Mouse (Mus musculus) midbrain, embryonic 10.5 days (tissue): Measurements from ENCODE around the gene Gm8271. TPM values are rescaled to one million over a fixed set of nuclear protein-coding genes. Genes with fewer than 3 reads are reported as not detected.
"Not testable (repeated sequence)": the region's sequence is repeated elsewhere in the genome, so short reads cannot be mapped to it uniquely, and the experiment has no call there.

ENCODE experiments used
- DNase-seq: peaks from one replicate; pipeline ENCODE4 v3.0.0-alpha.2; 2017; ENCODE audit warnings: low spot score
- H3K27ac ChIP-seq: fragments of 300-500 bp; sonication (generic); replicated peaks from 2 replicates; pipeline ENCODE4 v1.5.1; 2016; ENCODE audit warnings: mild to moderate bottlenecking
- H3K27me3 ChIP-seq: fragments of 300-500 bp; sonication (generic); 2 replicates; pipeline ENCODE4 v1.6.1; 2016; ENCODE audit warnings: low read depth, mild to moderate bottlenecking; ENCODE audit not compliant: poor library complexity, severe bottlenecking
- H3K36me3 ChIP-seq: fragments of 300-500 bp; sonication (generic); 2 replicates; pipeline ENCODE4 v1.6.1; 2016; ENCODE audit warnings: mild to moderate bottlenecking, moderate library complexity
- H3K4me1 ChIP-seq: fragments of 300-500 bp; sonication (generic); 2 replicates; pipeline ENCODE4 v1.6.1; 2016
- H3K4me3 ChIP-seq: fragments of 300-500 bp; sonication (generic); 2 replicates; pipeline ENCODE4 v1.5.1; 2016; ENCODE audit warnings: mild to moderate bottlenecking, moderate library complexity
- H3K9me3 ChIP-seq: fragments of 300-500 bp; sonication (generic); replicated peaks from 2 replicates; pipeline ENCODE4 v1.6.1; 2016; ENCODE audit warnings: mild to moderate bottlenecking
- WGBS: fragments of 180-500 bp; shearing (Covaris S2); methylation state at CpG from one replicate; pipeline ENCODE4 v1.1.7; 2016; 5-methylcytosine and 5-hydroxymethylcytosine counted together
- polyA plus RNA-seq: library from polyadenylated mRNA; unstranded; fragments of >200 nt; fragmentation: Nextera tagmentation; extraction: Ambion mirVana; gene quantifications from 2 replicates; pipeline ENCODE4 v1.2.1, GENCODE M21; 2016

Gm8271 gene
- not detected in 2 replicates for polyA plus RNA-seq

GRCm38 (mm10) chr14:5185493-5185892 lies at the start of gene Gm8271:
TSS of gene Gm8271 (plus strand) at chr14:5185793.
- H3K27me3 ChIP-seq, H3K4me3 ChIP-seq, H3K9me3 ChIP-seq, DNase-seq, H3K36me3 ChIP-seq, H3K4me1 ChIP-seq, H3K27ac ChIP-seq: not testable (repeated sequence)
- no CpG with 5 or more reads among the region's 3 CpGs for WGBS

- not testable (repeated sequence) for H3K4me1 ChIP-seq, H3K4me3 ChIP-seq, H3K27me3 ChIP-seq, H3K27ac ChIP-seq, H3K9me3 ChIP-seq, H3K36me3 ChIP-seq, DNase-seq
- no CpG with 5 or more reads among the region's 1 CpGs for WGBS
Measured at GRCm38 (mm10) chr14:5164235-5164634, 21.4 kb upstream of the Gm8271 start, which contains the start of gene Gm3317. TSS of gene Gm3317 (plus strand) at chr14:5164535.

Other genes with a start within 250 kb of the Gm8271 start
- not detected in 2 replicates for gene Gm8297, start 201.9 kb upstream of the Gm8271 start, polyA plus RNA-seq
- gene Gm3298, start 169.9 kb upstream of the Gm8271 start, polyA plus RNA-seq = not detected in 2 replicates
- not detected in 2 replicates for gene 4930555G01Rik, start 135.2 kb upstream of the Gm8271 start, polyA plus RNA-seq
- 1.2 and 1.7 TPM in 2 replicates for gene Gm8281, start 114.8 kb upstream of the Gm8271 start, polyA plus RNA-seq
- not detected in 2 replicates for gene Gm8279, start 54.3 kb upstream of the Gm8271 start, polyA plus RNA-seq
- gene Gm3317, start 21.3 kb upstream of the Gm8271 start, polyA plus RNA-seq = not detected in 2 replicates
- gene Gm3526, start 74.8 kb downstream of the Gm8271 start, polyA plus RNA-seq = not detected in 2 replicates
- not detected in 2 replicates for gene Gm3542, start 149.1 kb downstream of the Gm8271 start, polyA plus RNA-seq
- not detected in 2 replicates for gene Gm3500, start 203.3 kb downstream of the Gm8271 start, polyA plus RNA-seq